Mouse (Mus musculus): ENCODE measurements around the gene Exoc3l. TPM values are rescaled to one million over a fixed set of nuclear protein-coding genes. Genes with fewer than 3 reads are reported as not detected.

The Exoc3l gene
- 12.4 and 15.2 TPM in 2 replicates for polyA plus RNA-seq (2016; fragmentation: Nextera tagmentation; extraction: Ambion mirVana)

- Histone ChIP-seq H3K4me1 (replicated peaks) (peaks cover 30% of the 10 kb centered on the region), H3K36me3 (peaks cover 27% of the 10 kb centered on the region), H3K9me3 (no peaks in the 10 kb centered on the region), H3K4me3 (peak within 1 kb of the TSS; percentile 82), H3K27me3 (ENCODE audit: insufficient read depth, poor library complexity, severe bottlenecking) (peaks cover 22% of the 10 kb centered on the region), H3K27ac (peak within 1 kb of the TSS; percentile 90)
- WGBS = 68% methylated on average over 11 of the region's 11 CpGs
- no peak for DNase-seq (ENCODE audit: low spot score)
Observed at GRCm38 (mm10) chr8:105295895-105296573, at the start of gene Exoc3l. Exoc3l (minus strand) TSS chr8:105296101.

GRCm38 (mm10) chr8:105345061-105345975, 49.4 kb upstream of the Exoc3l start:
- peak overlapping the region; percentile 72; the same call in 1 of the 2 replicates for H3K4me3 ChIP-seq
- H3K36me3 ChIP-seq = no peaks in the 10 kb centered on the region
- no peaks in the 10 kb centered on the region for H3K9me3 ChIP-seq
- peaks cover 64% of the 10 kb centered on the region for H3K4me1 ChIP-seq (replicated peaks)
- WGBS = 68% methylated on average over 7 of the region's 7 CpGs
- no peak for DNase-seq (ENCODE audit: low spot score)
- H3K27me3 ChIP-seq (ENCODE audit: insufficient read depth, poor library complexity, severe bottlenecking) = peaks cover 20% of the 10 kb centered on the region
- H3K27ac ChIP-seq = peak overlapping the region; percentile 40; the same call in 1 of the 2 replicates

DNA sequence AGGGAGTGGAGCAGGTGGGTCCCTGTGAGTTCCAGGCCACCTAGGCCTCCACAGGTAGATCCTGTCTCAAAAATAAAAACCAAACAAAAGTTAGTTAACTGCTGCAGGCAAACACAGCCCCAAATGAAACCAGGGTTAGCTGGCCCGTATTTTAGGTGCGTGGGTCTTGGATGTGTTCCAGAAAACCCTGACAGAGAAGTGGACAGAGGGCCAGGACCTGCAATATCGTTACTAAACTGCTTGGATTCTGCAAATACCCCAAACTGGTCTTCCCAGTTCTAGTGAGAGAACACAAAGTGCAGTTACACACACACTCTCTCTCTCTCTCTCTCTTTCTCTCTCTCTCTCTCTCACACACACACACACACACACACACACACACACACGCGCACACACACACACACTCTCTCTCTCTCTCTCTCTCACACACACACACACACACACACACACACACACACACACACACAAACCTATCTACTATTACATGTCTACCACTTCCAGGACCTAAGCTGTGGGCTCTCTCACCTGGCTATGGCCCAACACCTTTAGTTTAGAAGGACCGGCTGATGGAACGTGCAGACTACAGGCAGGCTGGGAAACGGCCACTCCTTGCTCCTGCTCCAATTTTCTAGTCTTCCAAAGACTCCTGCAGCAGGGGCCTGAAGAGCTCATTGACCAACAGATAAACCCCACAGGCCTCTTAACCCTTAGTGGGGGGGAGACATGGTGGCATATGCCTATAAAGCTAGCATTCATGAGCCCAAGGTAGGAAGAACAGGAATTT, 48.1 kb upstream of the Exoc3l start:
- no peak for DNase-seq (ENCODE audit: low spot score)
- H3K4me3 ChIP-seq = no peak overlapping the region
- H3K9me3 ChIP-seq = no peaks in the 10 kb centered on the region
- H3K27me3 ChIP-seq (ENCODE audit: insufficient read depth, poor library complexity, severe bottlenecking) = 0 out of 2 replicates have a peak, but pooled peaks cover 10% of the 10 kb centered on the region
- H3K36me3 ChIP-seq = no peaks in the 10 kb centered on the region
- peaks cover 54% of the 10 kb centered on the region for H3K4me1 ChIP-seq (replicated peaks)
- no peak overlapping the region for H3K27ac ChIP-seq
- WGBS = 84% methylated on average over 8 of the region's 8 CpGs

DNA sequence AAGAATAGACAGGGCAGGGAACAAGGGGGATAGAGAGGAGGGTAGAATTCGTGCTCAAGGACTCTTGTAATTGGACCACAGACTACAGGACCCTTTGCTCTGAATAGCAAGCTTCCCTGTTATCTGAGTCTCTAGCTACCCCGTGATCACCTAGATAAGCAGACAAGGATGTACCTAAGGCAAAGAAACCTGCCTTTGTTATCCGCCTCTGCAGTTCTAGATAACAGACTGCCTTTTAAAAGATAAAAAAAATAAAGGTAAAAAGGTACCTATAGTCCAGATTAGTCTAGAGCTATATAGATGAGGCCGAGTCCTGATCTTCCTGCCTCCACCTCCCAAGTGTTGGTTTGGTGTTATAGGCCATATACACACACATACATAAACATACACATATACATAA, 46.9 kb upstream of the Exoc3l start:
- H3K9me3 ChIP-seq = no peaks in the 10 kb centered on the region
- no peak overlapping the region for H3K27ac ChIP-seq
- peaks cover 11% of the 10 kb centered on the region for H3K36me3 ChIP-seq
- 81% methylated on average over 4 of the region's 4 CpGs for WGBS
- H3K4me1 ChIP-seq (replicated peaks) = peaks cover 42% of the 10 kb centered on the region
- 0 out of 2 replicates have a peak, but pooled peaks cover 10% of the 10 kb centered on the region for H3K27me3 ChIP-seq (ENCODE audit: insufficient read depth, poor library complexity, severe bottlenecking)
- no peak for DNase-seq (ENCODE audit: low spot score)
- H3K4me3 ChIP-seq = no peak overlapping the region

GRCm38 (mm10) chr8:105341399-105341798, 45.5 kb upstream of the Exoc3l start:
- Histone ChIP-seq H3K27ac (no peak overlapping the region), H3K27me3 (ENCODE audit: insufficient read depth, poor library complexity, severe bottlenecking) (peaks cover 14% of the 10 kb centered on the region; the same call in 1 of the 2 replicates), H3K4me1 (replicated peaks) (peaks cover 28% of the 10 kb centered on the region), H3K9me3 (no peaks in the 10 kb centered on the region), H3K4me3 (no peak overlapping the region), H3K36me3 (peaks cover 25% of the 10 kb centered on the region)
- no peak for DNase-seq (ENCODE audit: low spot score)
- 50% methylated on average over 8 of the region's 8 CpGs for WGBS

DNA sequence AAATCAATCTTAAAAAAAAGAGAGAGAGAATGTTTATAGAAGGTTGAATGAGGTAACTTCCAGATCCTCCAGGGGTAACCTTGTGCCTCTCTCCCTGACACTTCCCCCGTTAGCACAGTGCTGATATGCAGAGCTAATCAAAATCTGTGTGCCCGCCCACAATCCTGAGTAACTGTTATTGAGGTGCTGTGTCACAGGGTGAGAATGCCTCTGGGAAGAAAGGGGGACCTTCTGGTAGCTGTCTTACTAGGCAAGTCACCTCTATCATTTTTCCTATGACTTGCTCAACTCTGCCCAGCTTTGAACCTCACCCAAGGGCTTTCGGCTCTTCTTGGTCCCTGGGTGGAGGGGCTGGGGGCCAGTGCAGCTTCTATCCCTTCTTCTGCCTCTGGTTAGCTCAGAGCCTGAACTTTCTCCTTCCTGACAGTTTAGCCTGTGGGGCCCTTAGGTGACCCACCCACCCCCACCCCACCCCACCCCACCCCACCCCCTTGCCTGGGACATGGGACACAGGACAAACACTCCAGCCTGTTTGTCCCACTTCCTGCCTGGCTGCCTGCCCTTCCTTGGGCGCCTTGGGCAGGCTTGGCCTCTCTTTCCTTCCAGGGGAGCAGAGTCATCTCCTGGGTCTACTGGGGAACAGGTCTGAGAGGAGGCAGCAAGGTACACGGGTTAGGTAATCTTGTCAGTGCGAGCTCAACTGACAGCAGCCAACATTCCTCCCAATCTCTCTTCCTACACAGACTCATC, 44.2 kb upstream of the Exoc3l start:
- H3K4me3 ChIP-seq = no peak overlapping the region
- WGBS = 85% methylated on average over 6 of the region's 6 CpGs
- DNase-seq (ENCODE audit: low spot score) = no peak

DNA sequence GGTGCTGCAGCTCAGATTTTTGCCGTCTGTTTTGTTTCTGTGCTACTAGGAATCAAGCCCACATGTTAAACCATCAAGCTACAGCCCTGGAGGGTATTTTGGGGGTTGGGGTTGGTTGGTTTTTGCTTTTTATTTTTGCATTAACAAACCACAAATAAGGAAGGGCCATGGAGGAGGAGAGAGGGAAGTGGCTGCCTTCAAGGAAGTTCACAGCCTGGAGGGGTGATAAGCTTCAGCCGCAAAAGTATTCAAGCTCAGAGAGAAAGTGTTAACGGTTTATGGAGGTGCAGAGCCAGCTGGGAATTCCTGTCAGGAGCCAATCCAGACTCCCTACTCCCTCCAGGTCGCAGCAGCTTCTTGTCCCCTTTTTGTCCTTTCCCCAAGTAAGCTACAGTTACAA, 43.1 kb upstream of the Exoc3l start:
- H3K9me3 ChIP-seq = no peaks in the 10 kb centered on the region
- H3K36me3 ChIP-seq = peaks cover 49% of the 10 kb centered on the region
- H3K27me3 ChIP-seq (ENCODE audit: insufficient read depth, poor library complexity, severe bottlenecking) = peaks cover 11% of the 10 kb centered on the region; the same call in 1 of the 2 replicates
- DNase-seq (ENCODE audit: low spot score) = no peak
- H3K4me3 ChIP-seq = no peak overlapping the region
- H3K27ac ChIP-seq = no peak overlapping the region
- WGBS = 67% methylated on average over 4 of the region's 4 CpGs
- peaks cover 5% of the 10 kb centered on the region; the same call in 1 of the 2 replicates for H3K4me1 ChIP-seq (replicated peaks)

More for the DNA sequence above, 44.2 kb upstream of the Exoc3l start:
- H3K36me3 ChIP-seq = peaks cover 38% of the 10 kb centered on the region
- H3K27me3 ChIP-seq (ENCODE audit: insufficient read depth, poor library complexity, severe bottlenecking) = peaks cover 11% of the 10 kb centered on the region; the same call in 1 of the 2 replicates
- peaks cover 15% of the 10 kb centered on the region for H3K4me1 ChIP-seq (replicated peaks)
- no peaks in the 10 kb centered on the region for H3K9me3 ChIP-seq
- H3K27ac ChIP-seq = no peak overlapping the region

DNA sequence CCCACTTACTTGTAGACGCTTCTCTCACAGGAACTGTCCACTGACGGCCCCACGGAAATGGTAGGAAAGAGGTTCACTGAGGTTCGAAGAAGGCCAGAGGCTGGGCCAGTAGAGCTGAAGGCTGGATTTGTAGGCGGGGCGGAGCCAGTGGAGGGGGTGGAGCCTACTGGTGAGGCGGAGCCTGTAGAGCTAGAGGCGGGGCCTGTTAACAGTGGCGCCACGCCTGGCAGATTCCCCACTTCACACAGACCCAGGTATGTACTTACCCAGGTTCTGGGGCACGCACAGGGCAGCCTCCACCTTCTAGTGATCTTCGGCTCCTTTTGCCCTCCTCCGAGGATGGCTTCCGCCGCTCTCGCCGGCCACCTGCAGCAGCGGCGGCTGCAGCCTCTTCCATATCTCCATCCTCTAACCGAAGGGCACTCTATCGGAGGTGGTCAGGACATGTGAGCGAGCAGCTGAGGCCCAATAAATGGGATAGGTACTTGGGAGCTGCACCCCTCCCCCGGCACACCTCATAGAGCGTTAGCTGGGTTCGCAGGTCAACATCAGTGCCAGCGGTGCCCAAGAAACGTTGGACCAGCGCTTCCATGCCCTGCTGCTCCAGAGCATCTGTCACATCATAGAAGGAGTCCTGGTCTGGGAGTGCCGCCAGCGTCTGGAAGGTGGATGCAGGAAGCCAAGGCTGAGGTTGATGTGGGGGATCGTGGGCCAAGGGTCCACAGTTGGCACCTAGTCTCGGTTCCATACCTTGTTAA, 40.7 kb upstream of the Exoc3l start:
- H3K36me3 ChIP-seq = peaks cover 73% of the 10 kb centered on the region
- H3K4me1 ChIP-seq (replicated peaks) = peaks cover 5% of the 10 kb centered on the region; the same call in 1 of the 2 replicates
- peaks cover 11% of the 10 kb centered on the region; the same call in 1 of the 2 replicates for H3K27me3 ChIP-seq (ENCODE audit: insufficient read depth, poor library complexity, severe bottlenecking)
- no peak overlapping the region for H3K27ac ChIP-seq
- no peak for DNase-seq (ENCODE audit: low spot score)
- no peak overlapping the region for H3K4me3 ChIP-seq
- 49% methylated on average over 32 of the region's 32 CpGs for WGBS
- no peaks in the 10 kb centered on the region for H3K9me3 ChIP-seq

GRCm38 (mm10) chr8:105332523-105332922, 36.6 kb upstream of the Exoc3l start:
- DNase-seq (ENCODE audit: low spot score) = no peak
- no peaks in the 10 kb centered on the region for H3K9me3 ChIP-seq
- peaks cover 11% of the 10 kb centered on the region; the same call in 1 of the 2 replicates for H3K27me3 ChIP-seq (ENCODE audit: insufficient read depth, poor library complexity, severe bottlenecking)
- peaks cover 99% of the 10 kb centered on the region for H3K36me3 ChIP-seq
- peaks cover 1% of the 10 kb centered on the region for H3K4me1 ChIP-seq (replicated peaks)
- H3K4me3 ChIP-seq = no peak overlapping the region
- H3K27ac ChIP-seq = no peak overlapping the region
- WGBS = 86% methylated on average over 2 of the region's 2 CpGs

- Histone ChIP-seq H3K27me3 (ENCODE audit: insufficient read depth, poor library complexity, severe bottlenecking) (peaks cover 5% of the 10 kb centered on the region; the same call in 1 of the 2 replicates), H3K4me1 (replicated peaks) (peaks cover 7% of the 10 kb centered on the region), H3K36me3 (peaks cover 93% of the 10 kb centered on the region), H3K4me3 (no peak overlapping the region), H3K9me3 (no peaks in the 10 kb centered on the region), H3K27ac (no peak overlapping the region)
- DNase-seq (ENCODE audit: low spot score) = no peak
- 94% methylated on average over 9 of the region's 9 CpGs for WGBS
Observed at GRCm38 (mm10) chr8:105331931-105332330, 36.0 kb upstream of the Exoc3l start.

DNA sequence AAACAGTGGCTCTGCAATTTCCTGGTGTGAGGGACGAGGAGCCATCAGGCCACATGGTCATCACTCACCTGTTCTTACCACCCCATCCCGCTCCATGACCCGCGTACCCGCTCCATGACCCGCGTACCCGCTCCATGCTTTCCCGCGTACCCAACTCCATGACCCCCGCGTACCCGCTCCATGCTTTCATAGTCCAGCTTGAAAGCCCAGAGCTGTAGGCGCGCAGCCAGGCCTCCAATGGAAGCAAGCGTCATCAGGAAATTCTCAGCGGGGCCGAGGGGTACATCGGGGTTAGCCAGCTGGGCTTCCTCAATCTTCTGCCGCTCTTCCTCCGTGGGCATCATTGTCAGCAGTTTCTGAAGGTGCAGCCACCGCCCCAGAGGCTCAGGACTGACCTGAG, 35.6 kb upstream of the Exoc3l start:
- WGBS = 95% methylated on average over 22 of the region's 22 CpGs
- DNase-seq (ENCODE audit: low spot score) = no peak
- Histone ChIP-seq H3K9me3 (no peaks in the 10 kb centered on the region), H3K27me3 (ENCODE audit: insufficient read depth, poor library complexity, severe bottlenecking) (0 out of 2 replicates have a peak, but pooled peaks cover under 1% of the 10 kb centered on the region), H3K36me3 (peaks cover 88% of the 10 kb centered on the region), H3K4me3 (no peak overlapping the region), H3K27ac (no peak overlapping the region), H3K4me1 (replicated peaks) (peaks cover 10% of the 10 kb centered on the region)
